Mouse (Mus musculus) C2C12 (cell line): ENCODE measurements around the gene Frmd4a.

Experiments
- CEBPB ChIP-seq: IDR thresholded peaks from one replicate; pipeline ENCODE4 v1.6.1; 2011; ENCODE audit warnings: low read depth, mild to moderate bottlenecking, control low read depth, moderate library complexity
- CTCF ChIP-seq: IDR thresholded peaks from one replicate; pipeline ENCODE4 v1.5.1; 2011; ENCODE audit not compliant: control insufficient read depth, insufficient read depth, insufficient read length
- FOSL1 ChIP-seq: IDR thresholded peaks from one replicate; pipeline ENCODE4 v1.8.0; 2011; ENCODE audit warnings: mild to moderate bottlenecking, low read length; ENCODE audit not compliant: poor library complexity, insufficient read depth, severe bottlenecking
- MAX ChIP-seq: IDR thresholded peaks from one replicate; pipeline ENCODE4 v1.6.1; 2011; ENCODE audit warnings: mild to moderate bottlenecking, control low read depth
- MYOD1 ChIP-seq: IDR thresholded peaks from one replicate; pipeline ENCODE4 v1.6.1; 2011; ENCODE audit warnings: low read depth; ENCODE audit not compliant: control insufficient read depth, insufficient read length
- MYOG ChIP-seq: IDR thresholded peaks from one replicate; pipeline ENCODE4 v1.6.1; 2011; ENCODE audit not compliant: control insufficient read depth, insufficient read length; ENCODE audit errors: extremely low read depth
- USF1 ChIP-seq: IDR thresholded peaks from one replicate; pipeline ENCODE4 v1.6.1; 2011; ENCODE audit warnings: low read depth, mild to moderate bottlenecking, control low read depth, moderate library complexity

DNA sequence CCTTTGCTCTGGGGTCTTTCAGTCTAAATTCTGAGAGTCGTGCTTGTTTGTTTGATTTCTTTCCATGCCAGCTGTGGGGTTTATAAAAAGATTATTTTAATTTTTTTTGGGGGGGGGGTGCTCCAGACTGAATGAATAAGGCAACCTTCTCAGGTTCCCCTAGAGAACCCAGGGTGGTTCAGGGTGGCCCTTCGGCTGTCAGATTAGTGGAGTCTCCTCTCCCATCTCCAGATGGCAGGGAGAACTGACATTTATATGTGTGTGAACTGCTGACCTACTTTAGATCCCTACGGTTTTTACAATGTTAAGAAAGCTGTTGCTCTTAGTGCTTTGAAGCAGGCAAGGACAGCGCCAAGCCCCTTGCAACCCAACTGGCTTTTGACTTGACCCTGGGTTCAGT lies 1.4 kb downstream of the Frmd4a start:
- no peak for TF ChIP-seq CTCF
- no peak for TF ChIP-seq CEBPB
- no peak for TF ChIP-seq USF1
- TF ChIP-seq MAX = no peak
- TF ChIP-seq MYOG = no peak
- no peak for TF ChIP-seq MYOD1
- no peak for TF ChIP-seq FOSL1
